Mouse (Mus musculus): ENCODE results near the gene Opalin.

GRCm38 (mm10) chr19:41112609-41113008 is 35.7 kb upstream of the Opalin start:
- TF ChIP-seq CTCF (IDR thresholded peaks at IDR 0.05; ENCODE audit: borderline replicate concordance, extremely low read depth, insufficient read depth, insufficient read length): no peak
- TF ChIP-seq POLR2A (IDR thresholded peaks at IDR 0.05; ENCODE audit: borderline replicate concordance, extremely low read depth, insufficient read depth, insufficient read length, poor library complexity, severe bottlenecking): no peak

All from brain, embryonic 14.5 days (tissue).